Mouse (Mus musculus) splenic B cell, adult 2 months (primary cell): ENCODE measurements around the gene Pla2g1b.
A peak's percentile ranks its signal among the peaks of the same experiment; 100 is the strongest.
"Not testable (repeated sequence)": the region's sequence is repeated elsewhere in the genome, so short reads cannot be mapped to it uniquely, and the experiment has no call there.

ENCODE experiments used
- DNase-seq: peaks from one replicate; pipeline ENCODE4 v3.0.0-alpha.2; 2011; ENCODE audit warnings: low read depth, low spot score
- H3K27me3 ChIP-seq: 2 replicates; pipeline ENCODE4 v1.6.1; 2012; ENCODE audit warnings: mild to moderate bottlenecking, low read length, moderate library complexity, mixed read lengths; ENCODE audit not compliant: control insufficient read depth, poor library complexity, insufficient read depth, severe bottlenecking
- H3K36me3 ChIP-seq: 2 replicates; pipeline ENCODE4 v1.6.1; 2012; ENCODE audit warnings: mild to moderate bottlenecking, low read length, moderate library complexity, mixed read lengths; ENCODE audit not compliant: control insufficient read depth, poor library complexity, insufficient read depth, severe bottlenecking

The Pla2g1b gene

GRCm38 (mm10) chr5:115486726-115487125, 20.7 kb downstream of the Pla2g1b start:
- Histone ChIP-seq H3K36me3 (no peaks in the 10 kb centered on the region), H3K27me3 (no peaks in the 10 kb centered on the region)
- no peak for DNase-seq

- no peak for DNase-seq
- H3K36me3 ChIP-seq, result no peaks in the 10 kb centered on the region
- H3K27me3 ChIP-seq, result no peaks in the 10 kb centered on the region
These were observed 21.3 kb downstream of the Pla2g1b start for GRCm38 (mm10) chr5:115487353-115487752.

GRCm38 (mm10) chr5:115487942-115488580, 22.0 kb downstream of the Pla2g1b start:
- DNase-seq, result peak; percentile 60
- Histone ChIP-seq H3K36me3 (no peaks in the 10 kb centered on the region), H3K27me3 (no peaks in the 10 kb centered on the region)

GRCm38 (mm10) chr5:115488841-115489698, 23.0 kb downstream of the Pla2g1b start:
- DNase-seq, result peak; percentile 89
- Histone ChIP-seq H3K36me3 (no peaks in the 10 kb centered on the region), H3K27me3 (no peaks in the 10 kb centered on the region)

GRCm38 (mm10) chr5:115489699-115490637, 23.9 kb downstream of the Pla2g1b start:
- Histone ChIP-seq H3K27me3 (no peaks in the 10 kb centered on the region), H3K36me3 (no peaks in the 10 kb centered on the region)
- peak; percentile 95 for DNase-seq

- H3K27me3 ChIP-seq, result no peaks in the 10 kb centered on the region
- DNase-seq, result no peak
- H3K36me3 ChIP-seq, result no peaks in the 10 kb centered on the region
These were observed 24.6 kb downstream of the Pla2g1b start for GRCm38 (mm10) chr5:115490638-115491000.

GRCm38 (mm10) chr5:115491076-115491475, 25.0 kb downstream of the Pla2g1b start:
- Histone ChIP-seq H3K36me3 (no peaks in the 10 kb centered on the region), H3K27me3 (no peaks in the 10 kb centered on the region)
- no peak for DNase-seq

- peak; percentile 70 for DNase-seq
These were observed 25.8 kb downstream of the Pla2g1b start for GRCm38 (mm10) chr5:115491771-115492322.

GRCm38 (mm10) chr5:115492711-115493335, 26.8 kb downstream of the Pla2g1b start:
- no peak for DNase-seq
- no peaks in the 10 kb centered on the region for H3K27me3 ChIP-seq
- H3K36me3 ChIP-seq, result no peaks in the 10 kb centered on the region

More at GRCm38 (mm10) chr5:115491771-115492322, 25.8 kb downstream of the Pla2g1b start:
- Histone ChIP-seq H3K36me3 (no peaks in the 10 kb centered on the region), H3K27me3 (no peaks in the 10 kb centered on the region)

- no peaks in the 10 kb centered on the region for H3K36me3 ChIP-seq
- no peak for DNase-seq
- H3K27me3 ChIP-seq, result no peaks in the 10 kb centered on the region
These were observed 27.4 kb downstream of the Pla2g1b start for GRCm38 (mm10) chr5:115493441-115493840.

- not testable (repeated sequence) for H3K36me3 ChIP-seq, DNase-seq, H3K27me3 ChIP-seq
These were observed 29.6 kb downstream of the Pla2g1b start for GRCm38 (mm10) chr5:115495618-115496017.

- DNase-seq, result no peak
- Histone ChIP-seq H3K36me3 (no peaks in the 10 kb centered on the region), H3K27me3 (no peaks in the 10 kb centered on the region)
These were observed 31.0 kb downstream of the Pla2g1b start for GRCm38 (mm10) chr5:115497033-115497432.

- DNase-seq, result no peak
- Histone ChIP-seq H3K27me3 (no peaks in the 10 kb centered on the region), H3K36me3 (no peaks in the 10 kb centered on the region)
These were observed 32.5 kb downstream of the Pla2g1b start for GRCm38 (mm10) chr5:115498307-115499240.
